Mouse (Mus musculus) forelimb bud, embryonic 11.5 days (tissue): Measurements from ENCODE around the gene Pde9a.

Experiments used
- DNase-seq: peaks from one replicate; pipeline ENCODE4 v3.0.0-alpha.2; 2012; ENCODE audit warnings: low read depth, low spot score

Gene Pde9a

DNA sequence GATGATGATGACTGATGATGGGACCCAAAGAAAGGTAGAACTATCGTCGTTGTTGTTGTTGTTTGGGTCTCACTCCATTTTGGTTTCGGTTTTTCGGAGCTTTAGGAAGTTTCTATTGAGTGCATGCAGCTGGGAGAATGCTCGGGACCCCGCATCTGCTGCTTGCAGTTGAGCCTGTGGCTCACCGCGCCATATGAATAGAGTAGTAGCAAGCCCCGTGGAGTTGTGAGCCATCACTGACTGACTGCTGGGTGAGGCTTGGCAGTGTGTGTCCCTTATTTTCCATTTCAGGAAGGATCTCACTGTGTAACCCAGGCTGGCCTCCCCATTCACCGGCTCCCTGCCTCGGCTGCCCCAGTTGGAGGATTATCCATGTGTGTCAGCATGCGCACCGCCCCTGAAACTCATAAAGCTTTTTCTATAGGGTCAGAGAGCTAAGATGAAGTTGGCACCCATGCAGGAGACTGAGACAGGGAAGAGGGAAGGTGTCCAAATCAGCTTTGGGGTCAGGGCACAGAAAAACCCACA lies 47.5 kb downstream of the Pde9a start:
- DNase-seq = no peak

DNA sequence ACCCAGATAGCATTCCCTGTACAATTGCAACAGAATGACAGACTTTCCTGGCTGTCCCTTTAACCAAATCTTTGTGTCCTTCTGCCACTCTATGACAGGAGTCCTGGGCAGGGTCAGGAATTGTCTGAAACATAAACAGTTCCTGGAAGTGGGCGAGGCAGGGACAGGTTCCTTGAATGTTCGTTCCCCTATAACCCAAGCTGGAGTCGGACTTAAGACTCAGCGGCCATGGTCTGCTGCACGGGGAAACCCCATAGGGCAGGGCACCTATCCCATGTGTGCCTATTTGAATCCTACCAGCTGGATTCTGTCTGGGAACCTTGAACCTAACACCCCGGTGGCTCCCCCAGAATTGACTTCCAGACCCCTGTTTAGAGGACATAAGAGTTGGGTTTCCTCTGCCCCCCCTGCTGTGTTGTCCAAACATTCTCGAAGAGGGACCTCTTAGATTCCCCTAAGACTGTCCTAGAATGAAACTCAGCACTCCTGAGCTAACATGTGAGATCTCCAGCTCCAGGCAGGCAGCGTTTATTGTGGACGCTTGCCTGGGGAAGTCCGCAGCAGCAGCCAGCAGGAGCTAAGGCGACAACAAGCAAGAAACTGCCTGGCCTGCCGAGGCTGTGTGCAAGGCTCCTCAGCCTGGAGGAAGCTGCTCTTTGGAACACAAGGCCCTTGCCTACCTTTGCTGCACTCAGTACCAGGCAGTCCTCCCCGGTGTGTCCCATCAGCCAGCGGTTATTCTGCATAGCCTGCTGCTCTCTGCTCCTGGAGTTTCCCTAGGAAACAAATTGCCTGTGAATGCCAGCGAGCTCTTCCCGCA lies 48.2 kb downstream of the Pde9a start:
- DNase-seq = no peak

DNA sequence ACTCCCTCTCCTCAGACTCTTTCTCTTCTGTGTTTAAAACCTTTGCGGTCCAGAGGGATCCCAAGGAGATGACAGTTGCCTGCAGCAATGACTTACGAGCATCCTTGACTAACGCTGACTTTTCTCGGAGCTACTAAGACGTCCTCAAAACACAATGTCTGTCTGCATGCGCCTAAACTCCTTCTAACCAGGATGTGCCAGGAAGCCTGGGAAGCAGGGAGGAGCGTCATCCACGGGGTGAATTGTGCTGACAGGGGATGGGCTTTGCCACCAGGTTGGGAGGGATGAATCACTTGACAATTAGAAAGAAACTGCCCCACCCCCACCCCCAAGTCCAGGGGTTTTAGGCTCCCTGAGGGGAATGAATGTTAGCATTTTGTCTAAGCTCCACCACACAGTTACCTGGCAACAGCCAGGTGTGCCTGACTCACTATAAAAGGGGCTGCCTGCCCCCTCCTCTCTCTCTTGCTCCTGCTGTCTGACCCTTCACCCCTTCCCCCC lies 48.9 kb downstream of the Pde9a start:
- DNase-seq = no peak

DNA sequence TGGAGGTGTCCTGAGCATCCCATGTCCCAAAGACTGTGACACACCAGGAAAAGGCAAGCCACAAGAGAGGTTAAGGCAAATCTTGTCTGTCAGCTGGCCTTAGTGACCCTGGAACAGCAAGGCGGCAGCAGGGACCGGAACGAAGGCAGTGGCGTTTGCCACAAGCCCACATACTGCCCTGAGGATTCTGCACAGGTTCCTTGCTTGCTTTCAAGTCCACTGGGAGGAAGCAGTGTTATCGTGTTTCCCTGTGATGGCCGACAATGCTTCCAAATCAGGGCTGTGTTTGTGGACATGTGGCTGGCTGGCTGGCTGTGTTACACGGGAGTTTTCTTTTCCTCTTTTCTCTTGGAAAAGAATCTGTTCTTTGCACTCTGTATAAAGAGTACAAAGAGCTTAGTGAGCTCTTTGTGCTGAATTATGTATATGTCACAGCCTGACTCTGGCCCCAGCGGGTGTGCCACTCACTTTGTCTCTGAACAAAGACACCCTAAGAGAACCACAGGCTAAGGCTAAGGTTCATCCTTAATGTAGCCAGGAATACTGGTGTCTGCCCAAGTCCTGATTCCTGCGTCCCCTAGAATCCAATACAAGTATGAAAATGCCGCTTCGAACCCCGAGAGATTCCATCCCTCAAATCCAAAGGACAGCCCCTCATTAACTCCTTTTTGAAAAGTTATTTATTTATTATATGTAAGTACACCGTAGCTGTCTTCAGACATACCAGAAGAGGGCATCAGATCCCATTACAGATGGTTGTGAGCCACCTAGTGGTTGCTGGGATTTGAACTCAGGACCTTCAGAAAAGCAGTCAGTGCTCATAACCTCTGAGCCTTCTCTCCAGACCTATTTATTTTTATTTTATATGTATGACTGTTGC lies 50.2 kb downstream of the Pde9a start:
- DNase-seq = no peak

DNA sequence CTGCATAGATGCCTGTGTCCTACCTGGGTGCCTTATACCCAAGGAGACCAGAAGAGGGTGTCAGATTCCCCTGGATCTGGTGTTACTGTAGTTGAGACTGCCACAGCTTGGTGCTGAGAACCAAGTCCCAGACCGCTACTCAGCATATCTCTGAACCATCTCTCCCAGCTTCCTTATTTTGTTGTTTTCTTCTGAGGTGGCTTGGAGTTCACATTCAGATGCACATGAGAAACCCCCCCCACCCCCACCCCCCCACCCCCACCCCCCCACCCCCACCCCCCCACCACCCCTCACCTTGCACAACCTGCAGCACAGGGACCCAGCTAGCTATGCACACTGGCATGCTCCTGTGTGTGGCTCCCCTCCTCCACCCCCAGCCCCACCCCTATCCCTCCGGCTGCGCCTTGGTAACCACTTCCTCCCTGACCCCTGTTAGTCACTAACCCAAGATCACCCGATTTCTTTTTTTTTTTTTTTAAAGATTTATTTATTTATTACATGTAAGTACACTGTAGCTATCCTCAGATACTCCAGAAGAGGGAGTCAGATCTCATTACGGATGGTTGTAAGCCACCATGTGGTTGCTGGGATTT lies 50.9 kb downstream of the Pde9a start:
- no peak for DNase-seq

DNA sequence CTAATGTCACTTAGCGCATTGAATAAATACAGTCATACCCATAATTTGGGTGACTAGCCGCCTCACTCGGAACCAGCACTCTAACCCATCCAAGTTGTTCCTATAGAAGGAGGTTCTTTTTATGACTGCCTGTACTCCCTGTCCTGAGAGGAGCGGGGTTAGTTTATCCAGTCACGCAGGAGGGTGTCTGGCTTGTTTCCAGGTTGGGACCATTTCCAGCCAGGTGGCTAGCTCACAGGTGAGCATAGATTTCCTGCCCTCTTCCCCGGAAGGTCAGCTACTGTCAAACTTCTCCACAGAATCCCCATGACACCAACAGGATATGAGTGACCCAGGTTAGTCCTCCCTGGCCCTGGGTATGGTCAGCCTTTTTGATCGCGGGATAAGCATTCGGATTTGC lies 51.5 kb downstream of the Pde9a start:
- DNase-seq = no peak

DNA sequence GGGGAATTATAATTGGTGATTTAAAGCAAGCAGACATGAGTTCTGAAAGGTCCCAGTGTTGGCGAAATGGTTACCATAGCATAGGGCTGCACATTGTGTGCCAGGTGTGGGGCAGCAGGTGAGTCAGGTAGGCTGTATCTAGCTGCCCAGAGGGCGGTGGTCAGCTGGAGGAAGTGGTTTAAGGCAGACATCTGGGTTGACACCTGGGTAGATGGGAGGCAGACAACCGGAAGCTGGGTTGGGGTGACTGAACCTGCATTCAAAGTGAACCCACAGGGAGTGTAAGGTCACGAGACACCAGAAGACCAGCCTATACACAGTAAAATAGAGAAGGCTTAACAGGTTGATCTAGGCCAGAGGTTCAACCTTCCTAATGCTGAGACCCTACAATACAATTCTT lies 54.0 kb downstream of the Pde9a start:
- no peak for DNase-seq

DNA sequence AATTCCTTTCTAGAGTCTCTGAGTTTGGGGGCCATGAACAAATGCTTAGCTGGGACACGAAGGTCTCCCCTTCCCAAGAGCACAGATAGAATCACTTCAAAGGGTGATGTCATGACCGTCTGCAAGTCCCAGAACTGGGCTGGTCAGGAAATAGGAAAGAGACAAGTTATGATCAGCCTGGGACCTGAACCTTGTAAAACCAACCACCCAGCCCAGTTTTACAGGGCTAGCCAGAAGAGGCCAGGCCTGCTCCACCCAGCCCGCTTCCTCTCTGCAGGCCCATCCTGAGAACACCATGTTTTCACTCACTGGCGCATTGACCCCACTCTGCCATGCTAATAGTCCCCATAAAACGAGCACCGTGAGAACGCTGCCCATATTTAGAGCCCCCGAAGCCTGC lies 56.5 kb downstream of the Pde9a start:
- DNase-seq = no peak

DNA sequence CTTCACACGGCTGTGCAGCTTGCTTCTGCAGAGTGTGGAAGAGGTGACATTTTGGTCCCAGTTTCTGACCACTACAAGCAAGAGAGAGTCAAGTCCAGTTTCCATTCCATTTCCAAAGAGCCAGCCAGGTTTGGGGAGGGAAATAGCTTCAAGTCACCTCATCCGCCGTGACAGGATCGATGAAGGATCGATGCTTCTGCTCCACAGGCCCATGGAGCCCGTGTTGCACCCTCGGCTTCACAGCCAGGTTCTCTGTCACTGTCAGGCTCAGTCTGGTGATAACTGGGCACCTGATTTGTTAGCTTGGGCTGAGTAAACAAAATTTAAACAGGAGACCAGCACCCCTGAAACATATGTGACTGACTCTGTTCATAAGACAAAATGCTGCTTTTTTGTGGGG lies 58.2 kb downstream of the Pde9a start:
- no peak for DNase-seq

DNA sequence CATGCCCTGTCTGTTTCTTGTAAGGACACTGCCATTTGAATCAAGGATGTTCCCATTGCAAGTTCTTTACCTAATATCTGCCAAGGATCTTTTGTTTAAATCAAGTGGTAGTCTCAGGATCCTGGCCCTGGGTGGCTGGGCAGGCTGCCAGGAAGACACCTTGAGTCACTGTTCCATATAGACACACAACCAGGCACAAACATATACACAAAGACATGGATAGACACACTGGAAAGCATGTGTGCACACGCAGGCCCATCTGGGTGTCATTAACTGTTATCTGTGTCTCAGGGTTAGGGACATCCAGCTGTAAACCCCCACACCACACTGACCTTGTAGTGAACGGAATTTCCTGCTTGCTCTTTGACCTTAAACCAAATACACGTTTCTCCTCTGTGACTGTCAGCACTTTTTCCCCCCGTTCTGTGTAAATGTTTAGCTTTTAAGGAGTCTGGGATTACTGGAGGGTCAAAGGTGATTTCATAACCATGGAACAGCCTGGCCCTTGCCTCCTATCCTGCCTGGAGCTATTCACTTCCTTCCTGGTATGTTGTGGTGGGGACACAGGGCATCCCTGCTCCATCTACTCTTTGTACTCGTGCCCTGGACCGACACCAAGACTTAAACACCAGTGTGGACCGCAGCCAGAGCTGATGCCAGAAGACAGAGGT lies 59.2 kb downstream of the Pde9a start:
- no peak for DNase-seq

DNA sequence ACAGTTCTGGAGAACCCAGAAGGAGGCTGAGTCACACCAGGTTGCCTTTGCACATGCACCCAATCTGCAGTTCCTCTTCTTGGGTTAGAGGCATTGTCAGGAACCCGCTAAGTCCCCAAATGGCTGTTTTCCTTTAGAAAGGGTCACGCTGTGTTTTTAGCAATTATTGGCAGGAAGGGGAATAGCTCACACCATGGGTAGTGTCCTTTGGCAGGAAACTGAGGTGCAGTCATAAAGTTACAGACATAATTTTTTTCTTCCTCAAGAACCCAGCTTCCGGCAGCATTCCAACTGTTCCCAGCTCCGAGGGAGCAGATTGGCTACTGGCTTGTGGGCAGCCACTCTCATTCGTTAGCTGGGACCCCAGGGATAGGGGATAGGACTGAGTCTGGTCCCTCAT lies 61.8 kb downstream of the Pde9a start:
- DNase-seq = no peak

DNA sequence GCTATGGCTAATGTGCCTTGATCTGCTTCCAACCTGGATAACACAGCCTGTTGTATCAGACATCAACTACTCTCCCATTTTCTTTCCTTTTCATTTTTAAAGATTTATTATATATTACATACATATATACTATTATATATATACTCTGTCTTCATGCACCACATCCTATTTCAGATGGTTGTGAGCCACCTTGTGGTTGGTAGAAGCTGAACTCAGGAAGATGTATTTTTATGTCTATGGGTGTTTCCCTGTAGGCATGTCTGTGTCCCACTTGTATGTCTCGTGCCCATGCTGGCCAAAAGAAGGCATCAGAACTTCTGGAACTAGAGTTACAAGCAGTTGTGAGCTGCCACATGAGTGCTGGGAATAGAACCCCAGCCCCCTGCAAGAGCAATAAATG lies 62.5 kb downstream of the Pde9a start:
- no peak for DNase-seq

DNA sequence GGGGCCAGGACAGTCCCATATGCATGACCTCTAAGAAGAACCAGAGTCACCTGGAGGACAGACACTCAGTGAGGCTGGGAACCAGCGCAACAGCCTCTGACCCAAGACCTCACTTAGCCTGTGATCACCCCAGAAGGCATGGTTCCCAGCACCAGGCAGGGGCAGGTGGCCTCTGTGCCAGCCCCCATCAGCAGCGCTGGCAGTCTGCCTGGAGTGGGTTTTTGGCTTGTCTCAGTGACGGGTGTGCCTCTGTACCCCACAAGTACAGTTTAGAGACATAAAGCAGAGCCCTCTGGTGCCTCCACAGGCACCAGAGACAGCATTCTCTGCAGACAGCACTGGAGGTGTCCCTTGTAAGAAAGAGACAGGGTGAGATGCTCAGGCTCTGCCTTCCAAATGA lies 64.2 kb downstream of the Pde9a start:
- DNase-seq = no peak

DNA sequence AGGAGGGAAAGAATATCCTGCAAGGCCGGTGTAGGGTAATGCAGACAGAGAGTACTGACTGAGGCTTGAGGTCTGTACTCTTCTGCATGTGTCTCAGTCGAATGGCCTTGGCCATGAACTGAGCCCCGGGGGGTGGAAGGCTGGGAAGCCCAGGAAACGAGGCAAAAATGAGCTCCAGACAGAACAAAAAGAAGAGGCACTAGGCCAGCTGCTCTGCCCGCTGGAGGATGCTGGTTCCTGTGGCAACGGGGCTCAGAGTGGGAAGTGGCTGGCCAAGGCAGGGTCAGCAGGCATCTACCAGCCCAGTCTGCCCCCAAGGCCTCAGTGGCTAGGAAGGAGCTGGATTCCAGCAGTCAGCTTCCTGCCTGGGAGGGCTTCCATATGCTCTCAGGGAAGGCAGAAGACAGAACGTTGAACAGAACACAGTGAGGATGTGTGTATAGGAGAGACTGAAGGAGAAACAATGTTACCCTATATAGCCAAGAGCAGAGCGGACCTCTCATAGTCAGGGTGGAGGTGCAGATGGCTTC lies 65.2 kb downstream of the Pde9a start:
- no peak for DNase-seq

DNA sequence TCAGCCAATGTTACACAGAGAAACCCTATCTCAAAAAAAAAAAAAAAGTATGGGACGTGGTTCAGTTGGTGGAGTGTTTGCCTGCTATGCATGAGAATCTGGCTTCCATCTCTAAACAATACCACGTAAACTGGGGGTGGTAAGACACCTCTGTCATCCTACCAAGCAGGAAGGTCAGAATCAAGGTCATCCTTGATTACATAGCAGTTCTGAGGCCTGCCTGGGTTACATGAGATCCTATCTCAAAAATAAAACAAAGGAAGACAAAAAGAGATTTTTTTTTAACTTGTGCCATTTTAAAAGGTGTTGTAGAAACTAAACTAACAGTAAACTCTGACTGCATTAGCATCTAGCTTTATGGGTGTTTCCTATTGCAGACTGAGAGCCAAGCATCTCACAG lies 66.8 kb downstream of the Pde9a start:
- DNase-seq = no peak

DNA sequence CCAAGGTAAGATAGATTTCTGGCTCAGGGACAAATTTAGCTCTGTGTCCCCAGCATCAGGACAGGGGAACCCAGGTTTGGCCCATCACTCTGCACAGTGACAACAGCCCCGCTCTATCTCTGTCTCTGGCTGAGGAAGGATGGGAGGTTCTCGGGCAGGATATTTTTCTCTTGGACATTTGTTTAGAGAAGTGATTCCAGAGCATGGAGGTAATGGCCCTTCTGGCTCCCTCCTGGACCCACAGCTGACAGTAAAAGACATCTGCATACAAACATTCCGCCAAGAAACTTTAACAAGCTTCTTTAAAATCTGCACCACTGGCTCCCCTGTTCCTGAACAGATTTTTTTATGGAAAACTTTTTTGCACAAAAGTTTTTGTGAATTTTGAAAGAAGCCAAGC lies 67.5 kb downstream of the Pde9a start:
- no peak for DNase-seq

DNA sequence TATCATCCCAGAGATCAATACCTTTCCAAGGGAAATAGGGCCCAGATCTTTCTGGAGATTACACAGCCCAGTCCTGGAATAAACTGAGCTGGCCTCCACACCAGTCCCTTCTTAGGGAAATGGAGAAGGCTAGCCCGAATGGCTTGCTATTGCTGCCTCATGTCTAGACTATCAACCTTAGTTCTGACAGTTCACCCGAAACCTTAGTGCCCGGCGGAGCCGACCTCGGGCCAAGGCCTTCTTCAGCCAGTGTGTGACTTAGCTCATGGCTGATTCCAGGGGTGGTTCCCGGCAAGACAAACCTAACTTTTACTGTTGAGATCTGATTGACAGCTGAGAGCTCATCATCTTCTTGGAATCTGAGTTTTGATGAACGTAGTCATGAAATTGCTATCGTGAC lies 68.0 kb downstream of the Pde9a start:
- DNase-seq = no peak

DNA sequence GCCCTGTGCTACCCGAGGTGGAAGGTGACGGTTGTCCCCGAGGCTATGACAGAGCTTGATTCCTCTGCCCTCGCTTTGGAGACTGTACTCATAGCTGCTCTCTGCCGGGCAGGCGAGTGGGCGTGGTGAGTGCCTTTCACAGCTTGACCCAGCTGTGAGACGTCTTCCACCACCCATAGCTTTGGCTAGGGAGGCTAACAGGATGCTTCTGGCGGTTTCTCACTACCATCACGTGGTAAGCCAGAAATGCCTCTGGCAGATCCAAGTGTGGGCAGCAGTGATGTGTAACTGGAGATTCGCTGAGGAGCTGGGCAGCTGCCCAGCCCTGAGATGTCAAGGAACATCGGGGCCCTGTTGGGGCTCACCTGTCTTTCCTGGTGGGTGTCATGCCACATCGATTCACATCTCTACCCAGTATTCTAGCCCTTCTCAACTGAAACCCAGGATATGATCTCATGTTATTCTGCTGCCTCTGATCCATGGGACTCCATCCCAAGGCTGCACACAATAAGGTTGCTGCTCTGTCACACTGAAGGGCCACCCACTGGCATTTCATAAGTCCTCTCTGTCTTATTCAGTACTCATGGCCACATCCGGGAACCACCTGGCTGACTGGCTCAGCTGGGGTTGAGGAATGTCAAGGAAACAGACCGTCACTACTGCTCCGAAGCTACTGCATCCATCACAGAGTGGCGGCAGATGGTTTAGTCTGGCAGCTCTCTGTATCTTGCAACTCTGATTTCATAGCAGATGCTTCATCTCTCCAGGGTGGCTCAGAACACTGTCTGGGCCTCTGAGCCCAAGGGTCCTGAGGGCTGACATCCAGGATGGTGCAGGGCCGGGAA lies 70.9 kb downstream of the Pde9a start:
- no peak for DNase-seq

DNA sequence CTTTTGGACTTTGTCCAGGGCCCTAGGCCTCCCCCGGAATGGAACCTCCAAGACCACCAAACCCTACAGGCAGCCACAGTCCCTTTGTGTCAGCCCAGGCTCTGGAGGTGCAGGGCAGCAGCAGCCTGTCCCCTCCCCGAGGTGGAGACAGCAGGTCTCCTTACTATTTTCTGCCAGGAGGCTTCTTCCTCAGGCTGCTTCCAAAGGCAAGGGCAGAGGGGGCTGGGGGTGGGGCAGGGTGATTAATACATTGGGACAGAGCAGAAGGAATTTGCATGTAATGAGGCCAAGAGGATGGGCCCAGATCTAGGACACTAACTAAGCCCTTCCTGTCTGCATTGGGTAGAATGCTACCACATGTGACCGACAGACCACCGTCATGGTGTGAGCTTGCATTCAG lies 74.4 kb downstream of the Pde9a start:
- no peak for DNase-seq

DNA sequence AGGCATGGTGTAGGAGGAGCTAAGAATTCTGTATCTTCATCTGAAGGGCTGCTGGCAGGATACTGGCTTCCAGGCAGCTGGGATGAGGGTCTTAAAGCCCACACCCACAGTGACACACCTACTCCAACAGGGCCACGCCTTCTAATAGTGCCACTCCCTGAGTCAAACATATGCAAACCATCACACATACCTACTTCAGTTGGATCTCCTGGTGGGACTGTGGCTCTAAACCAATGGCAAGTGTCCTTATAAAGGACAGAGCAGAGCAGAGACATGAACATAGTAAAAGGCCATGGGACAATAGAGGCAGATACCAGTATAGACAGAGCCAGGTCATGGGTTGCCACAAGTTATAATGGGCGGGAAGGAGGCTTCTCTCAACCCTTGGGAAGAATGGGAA lies 76.5 kb downstream of the Pde9a start:
- DNase-seq = no peak
